Mouse (Mus musculus): Measurements from ENCODE around the gene Apool. TPM values are rescaled to one million over a fixed set of nuclear protein-coding genes. Genes with fewer than 3 reads are reported as not detected.
"Not testable (repeated sequence)": the region's sequence is repeated elsewhere in the genome, so short reads cannot be mapped to it uniquely, and the experiment has no call there.

The Apool gene
- polyA plus RNA-seq, 1 experiment from 2014 or later, result 59.9 TPM

GRCm38 (mm10) chrX:112370577-112371410 is 59.7 kb downstream of the Apool start:
- H3K4me2 ChIP-seq (replicated peaks; ENCODE audit: low read depth, low read length), result not testable (repeated sequence)
- WGBS, result 86% methylated on average over 5 of the region's 5 CpGs

GRCm38 (mm10) chrX:112406679-112407078 is 95.5 kb downstream of the Apool start, which contains the start of gene Satl1:
TSS of gene Satl1 (minus strand) at chrX:112406779.
- WGBS, result 89% methylated on average over 3 of the region's 3 CpGs
- H3K36me3 ChIP-seq (ENCODE audit: control insufficient read depth, insufficient read depth, low read length), result no peaks in the 10 kb centered on the region
- H3K27ac ChIP-seq (ENCODE audit: low read depth, low read length), result no peak within 1 kb of the TSS
- H3K9ac ChIP-seq (ENCODE audit: low read depth, low read length), result no peak within 1 kb of the TSS
- H3K4me2 ChIP-seq (replicated peaks; ENCODE audit: low read depth, low read length), result no peak within 1 kb of the TSS
- H3K9me3 ChIP-seq (ENCODE audit: control insufficient read depth, low read length), result no peaks in the 10 kb centered on the region
- no peaks in the 10 kb centered on the region for H3K27me3 ChIP-seq (ENCODE audit: control insufficient read depth, insufficient read depth, low read length)
- H3K4me1 ChIP-seq (ENCODE audit: control insufficient read depth, insufficient read depth, low read length), result no peaks in the 10 kb centered on the region
- ATAC-seq (ENCODE audit: low FRiP score, low TSS enrichment), result no peak
- H3K4me3 ChIP-seq (ENCODE audit: low read length), result no peak within 1 kb of the TSS

More at GRCm38 (mm10) chrX:112370577-112371410, 59.7 kb downstream of the Apool start:
- H3K27ac ChIP-seq (ENCODE audit: low read depth, low read length); H3K36me3 ChIP-seq (ENCODE audit: control insufficient read depth, insufficient read depth, low read length); H3K4me3 ChIP-seq (ENCODE audit: low read length); H3K27me3 ChIP-seq (ENCODE audit: control insufficient read depth, insufficient read depth, low read length); H3K9ac ChIP-seq (ENCODE audit: low read depth, low read length); H3K9me3 ChIP-seq (ENCODE audit: control insufficient read depth, low read length); H3K4me1 ChIP-seq (ENCODE audit: control insufficient read depth, insufficient read depth, low read length): not testable (repeated sequence)
- peak; percentile 100 for ATAC-seq (ENCODE audit: low FRiP score, low TSS enrichment)

GRCm38 (mm10) chrX:112412309-112412708 is 101.2 kb downstream of the Apool start:
- Histone ChIP-seq H3K27ac (ENCODE audit: low read depth, low read length) (no peak overlapping the region), H3K4me2 (replicated peaks; ENCODE audit: low read depth, low read length) (no peak overlapping the region), H3K4me1 (ENCODE audit: control insufficient read depth, insufficient read depth, low read length) (no peaks in the 10 kb centered on the region), H3K9ac (ENCODE audit: low read depth, low read length) (no peak overlapping the region), H3K27me3 (ENCODE audit: control insufficient read depth, insufficient read depth, low read length) (no peaks in the 10 kb centered on the region), H3K9me3 (ENCODE audit: control insufficient read depth, low read length) (no peaks in the 10 kb centered on the region), H3K36me3 (ENCODE audit: control insufficient read depth, insufficient read depth, low read length) (no peaks in the 10 kb centered on the region), H3K4me3 (ENCODE audit: low read length) (no peak overlapping the region)
- 73% methylated on average over 2 of the region's 2 CpGs for WGBS
- no peak for ATAC-seq (ENCODE audit: low FRiP score, low TSS enrichment)

Other genes starting within 250 kb of the Apool start
- 0.37 TPM in 1 of 2 replicates, not detected in the other for gene 4933403O08Rik, start 72.3 kb upstream of the Apool start, polyA plus RNA-seq (2014; fragmentation: Nextera tagmentation; extraction: Ambion mirVana)
- not detected in 2 replicates for gene Satl1, start 95.4 kb downstream of the Apool start, polyA plus RNA-seq (2014; fragmentation: Nextera tagmentation; extraction: Ambion mirVana)
- not detected in 2 replicates for gene 2010106E10Rik, start 183.9 kb downstream of the Apool start, polyA plus RNA-seq (2014; fragmentation: Nextera tagmentation; extraction: Ambion mirVana)